Mouse (Mus musculus): ENCODE results near the gene Dok1.

Dok1 gene

GRCm38 (mm10) chr6:83049367-83049766, 16.1 kb upstream of the Dok1 start:
- DNase-seq (ENCODE audit: low spot score in 2 of 2): no peak

- no peak for DNase-seq (ENCODE audit: low spot score in 2 of 2)
These were observed 11.5 kb upstream of the Dok1 start for GRCm38 (mm10) chr6:83044742-83045141.

GRCm38 (mm10) chr6:83043993-83044392, 10.7 kb upstream of the Dok1 start:
- no peak for DNase-seq (ENCODE audit: low spot score in 2 of 2)

GRCm38 (mm10) chr6:83043561-83043960, 10.3 kb upstream of the Dok1 start:
- no peak for DNase-seq (ENCODE audit: low spot score in 2 of 2)

DNA sequence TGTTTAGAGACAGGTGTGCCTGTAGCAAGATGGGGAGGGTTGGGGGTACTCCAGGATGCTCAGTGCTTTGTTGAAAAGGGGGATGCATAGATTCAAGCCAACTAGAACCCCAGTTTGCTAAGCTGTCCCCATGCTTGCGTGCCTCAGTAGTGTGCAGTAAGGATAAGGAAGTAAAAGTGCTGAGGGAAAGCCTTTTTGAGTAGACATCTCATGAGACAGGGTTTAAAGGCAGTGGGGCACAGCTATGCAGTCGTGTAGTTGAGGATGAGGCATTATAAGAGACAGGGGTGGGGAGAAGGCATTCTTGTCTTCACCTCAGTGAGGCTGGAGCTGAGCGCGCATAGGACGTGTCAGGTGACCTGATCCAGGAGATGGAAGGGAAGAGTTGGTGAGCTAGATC, 7.3 kb upstream of the Dok1 start:
- no peak for DNase-seq (ENCODE audit: low spot score in 2 of 2)

DNA sequence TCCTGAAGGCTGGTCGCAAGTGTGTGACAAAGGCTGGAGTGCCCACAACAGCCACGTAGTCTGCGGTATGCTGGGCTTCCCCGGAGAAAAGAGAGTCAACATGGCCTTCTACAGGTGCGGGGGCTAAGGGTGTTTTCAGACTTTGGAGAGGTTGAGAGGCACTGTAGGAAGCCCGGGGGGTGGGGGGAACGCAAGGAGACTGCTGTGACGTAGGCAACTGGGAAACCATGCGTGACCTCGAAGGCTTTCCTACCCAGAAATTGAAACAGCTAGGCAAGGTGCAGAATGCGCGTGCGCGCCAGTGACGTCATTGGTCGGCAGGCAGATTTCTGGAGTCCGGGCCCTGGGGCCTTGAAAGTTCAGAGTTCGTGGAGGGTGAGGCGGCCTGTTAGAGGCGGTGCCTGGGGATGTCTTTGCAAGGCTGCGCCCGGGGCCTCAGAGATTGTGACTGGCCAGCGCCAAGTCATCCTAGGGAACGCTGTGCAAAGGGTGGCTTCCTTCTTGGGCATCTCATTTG, 5.3 kb upstream of the Dok1 start:
- DNase-seq (ENCODE audit: low spot score in 2 of 2): peak; percentile 80 to 87

DNA sequence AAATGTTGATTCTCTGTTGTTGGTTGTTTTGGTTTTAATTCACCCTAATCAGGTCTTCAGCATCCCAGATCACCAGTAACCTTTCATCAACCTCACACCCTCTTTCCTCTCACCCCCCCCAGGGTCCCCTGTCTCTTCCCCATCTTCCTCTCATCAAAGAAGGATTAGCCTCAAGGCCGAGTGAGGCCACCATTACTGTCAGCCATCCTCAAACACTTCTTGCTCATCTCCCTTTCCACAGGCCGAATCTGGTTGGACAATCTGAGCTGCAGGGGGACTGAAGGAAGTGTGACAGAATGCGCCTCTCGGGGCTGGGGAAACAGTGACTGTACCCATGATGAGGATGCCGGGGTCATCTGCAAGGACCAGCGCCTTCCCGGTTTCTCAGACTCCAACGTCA, 3.9 kb upstream of the Dok1 start:
- no peak for DNase-seq (ENCODE audit: low spot score in 2 of 2)

GRCm38 (mm10) chr6:83034463-83035055, 1.3 kb upstream of the Dok1 start:
- peak in 1 of 2 experiments; percentile 50 for DNase-seq (ENCODE audit: low spot score in 2 of 2)

DNA sequence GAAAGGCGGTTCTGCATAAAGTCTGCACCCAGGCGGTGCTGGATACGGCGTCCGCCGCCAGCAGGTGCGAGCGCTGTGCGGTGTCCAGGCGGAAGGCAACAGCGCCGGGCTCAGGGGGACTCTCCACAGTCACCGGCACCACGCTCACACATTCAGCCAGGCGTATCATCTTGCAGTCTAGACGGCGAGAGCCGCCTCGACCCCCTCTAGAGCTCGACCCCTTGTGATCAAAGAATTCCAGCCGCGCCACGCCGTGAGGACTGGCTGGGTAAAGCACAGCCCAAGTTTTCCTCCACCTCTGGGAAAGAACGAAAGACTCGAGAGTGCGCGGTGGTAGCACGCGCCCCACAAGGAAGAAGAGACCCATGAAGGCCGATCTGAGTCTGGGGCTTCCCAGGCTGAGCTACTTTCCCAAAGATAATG, 491 bp downstream of the Dok1 start:
- DNase-seq (ENCODE audit: low spot score in 2 of 2): peak; percentile 37 to 61

DNA sequence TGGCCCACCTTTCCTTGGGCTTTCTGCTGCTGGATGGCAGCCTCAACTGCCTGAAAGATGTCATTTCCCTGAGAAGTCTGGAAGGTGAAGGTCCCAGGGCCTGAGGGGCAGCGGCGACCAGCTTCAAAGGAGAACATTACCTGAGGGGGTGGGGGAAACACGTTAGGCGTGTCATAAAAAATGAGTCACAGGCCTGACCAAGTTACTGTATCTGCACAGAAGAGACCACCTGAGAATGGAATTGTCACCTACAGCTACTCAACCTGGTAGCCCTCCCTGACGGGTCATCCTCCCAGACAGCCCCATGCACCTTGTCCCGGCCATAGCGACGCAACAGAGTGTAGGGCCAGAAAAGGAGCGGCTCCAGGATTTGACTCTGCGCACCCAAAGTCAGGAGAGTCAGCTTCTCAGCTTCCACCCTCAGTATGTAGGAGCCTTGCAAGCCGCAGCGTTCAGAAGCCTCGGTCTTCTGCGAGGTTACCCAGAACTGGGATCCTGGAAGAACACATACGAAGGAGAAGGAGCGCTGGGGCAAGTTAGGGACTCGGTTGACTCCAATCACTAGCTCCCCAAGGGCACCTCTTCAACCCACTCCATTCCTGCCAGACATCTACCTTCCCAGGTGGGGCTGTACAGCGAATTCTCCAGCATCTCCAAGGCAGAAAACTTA, 1.2 kb downstream of the Dok1 start:
- peak in 1 of 2 experiments; percentile 57 for DNase-seq (ENCODE audit: low spot score in 2 of 2)

DNA sequence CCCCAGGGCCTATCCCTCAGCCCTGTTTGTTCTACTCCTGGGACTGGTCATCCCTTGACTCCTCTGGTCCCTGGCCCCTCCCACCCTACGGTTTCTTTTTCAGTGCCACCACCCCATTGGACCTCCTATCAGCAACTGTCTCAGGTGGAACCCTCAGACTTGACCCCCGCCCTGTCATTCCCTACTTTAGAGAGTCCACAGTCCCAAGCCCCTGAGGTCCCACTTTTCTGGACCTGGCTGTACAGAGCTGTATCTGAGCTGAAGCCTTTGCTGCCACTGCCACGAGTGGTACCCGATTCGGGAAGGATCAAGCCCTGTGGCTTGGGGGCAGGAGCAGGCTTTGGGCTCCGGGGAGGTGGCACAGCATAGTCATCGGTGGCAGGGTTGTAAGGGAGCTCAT, 2.2 kb downstream of the Dok1 start:
- DNase-seq (ENCODE audit: low spot score in 2 of 2): no peak

DNA sequence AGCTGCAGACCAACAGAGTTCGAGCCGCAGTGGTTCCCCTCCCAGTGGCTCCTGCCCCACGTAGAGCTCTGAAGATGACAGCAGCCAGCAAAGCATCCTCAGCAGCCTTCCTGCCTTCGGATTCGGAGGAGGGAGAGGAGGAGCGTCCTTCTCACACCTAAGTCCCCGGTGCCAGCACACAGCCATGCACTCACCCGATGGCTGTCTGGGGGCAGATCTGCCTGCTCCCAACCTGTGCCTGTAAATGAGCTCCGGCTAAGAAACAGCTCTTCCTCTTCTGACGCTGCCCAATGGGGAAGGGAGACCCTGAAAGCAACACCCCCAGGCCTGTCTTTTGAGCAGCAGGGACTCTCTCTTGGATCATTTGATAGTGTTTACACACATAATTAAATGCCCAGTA, 3.5 kb downstream of the Dok1 start:
- peak in 1 of 2 experiments; percentile 55 for DNase-seq (ENCODE audit: low spot score in 2 of 2)

DNA sequence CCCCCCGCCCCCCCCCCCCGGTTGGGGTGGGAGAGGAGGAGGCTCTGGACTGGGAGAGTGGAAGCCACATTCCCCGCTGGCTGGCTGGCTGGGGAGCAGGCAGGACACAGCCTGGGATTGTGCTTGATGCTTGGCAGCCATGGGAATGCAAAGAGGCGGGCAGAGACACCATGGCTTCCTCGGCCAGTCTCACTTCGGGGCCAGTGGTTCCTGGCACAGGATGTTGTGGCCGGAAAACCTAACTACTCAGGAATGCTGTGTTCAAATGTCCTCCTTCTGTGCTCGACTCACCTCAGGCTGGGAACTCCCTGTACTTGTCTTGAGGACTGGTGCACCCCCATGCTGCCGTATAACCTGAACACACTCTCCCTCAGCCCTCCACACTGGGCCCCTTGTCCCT, 5.6 kb downstream of the Dok1 start:
- peak in 1 of 2 experiments; percentile 44 for DNase-seq (ENCODE audit: low spot score in 2 of 2)

GRCm38 (mm10) chr6:83027293-83027692, 6.0 kb downstream of the Dok1 start:
- DNase-seq (ENCODE audit: low spot score in 2 of 2): peak in 1 of 2 experiments; percentile 34

DNA sequence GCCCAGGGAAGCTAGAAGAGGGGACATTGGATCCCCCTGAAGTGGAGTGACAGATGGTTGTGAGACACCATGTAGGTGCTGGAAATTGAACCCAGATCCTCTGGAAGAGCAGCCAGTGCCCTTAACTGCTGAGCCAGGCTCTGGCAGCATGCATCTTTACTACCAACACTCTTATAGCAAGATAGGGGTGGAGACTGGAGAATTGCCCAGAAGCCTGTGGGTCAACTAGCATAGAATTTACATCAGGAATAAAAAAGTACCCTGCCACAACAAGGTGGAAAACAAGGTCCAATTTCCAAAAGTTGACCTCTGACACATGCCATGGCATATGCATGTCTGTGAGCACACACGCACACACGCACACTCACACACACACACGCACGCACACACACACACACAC, 8.1 kb downstream of the Dok1 start:
- no peak for DNase-seq (ENCODE audit: low spot score in 2 of 2)

DNA sequence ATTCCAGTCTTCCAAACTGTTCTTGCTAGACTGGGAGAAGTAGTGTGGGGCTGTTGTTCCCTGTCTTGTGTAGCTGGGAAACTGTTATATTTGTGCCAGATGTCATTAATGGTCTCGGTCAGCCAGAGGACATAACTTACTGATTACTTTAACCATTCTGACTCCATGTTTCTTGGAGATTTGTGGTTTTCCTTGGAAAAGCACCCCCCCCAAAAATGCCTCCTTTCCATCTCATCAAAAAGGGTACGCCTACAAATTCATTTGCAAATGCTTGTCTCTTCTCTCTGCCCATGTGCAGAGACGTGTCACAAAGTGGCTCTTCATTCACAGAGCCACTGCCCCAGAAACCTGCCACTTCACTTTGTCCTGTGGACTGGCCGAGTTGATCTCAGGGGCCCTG, 8.8 kb downstream of the Dok1 start:
- no peak for DNase-seq (ENCODE audit: low spot score in 2 of 2)

DNA sequence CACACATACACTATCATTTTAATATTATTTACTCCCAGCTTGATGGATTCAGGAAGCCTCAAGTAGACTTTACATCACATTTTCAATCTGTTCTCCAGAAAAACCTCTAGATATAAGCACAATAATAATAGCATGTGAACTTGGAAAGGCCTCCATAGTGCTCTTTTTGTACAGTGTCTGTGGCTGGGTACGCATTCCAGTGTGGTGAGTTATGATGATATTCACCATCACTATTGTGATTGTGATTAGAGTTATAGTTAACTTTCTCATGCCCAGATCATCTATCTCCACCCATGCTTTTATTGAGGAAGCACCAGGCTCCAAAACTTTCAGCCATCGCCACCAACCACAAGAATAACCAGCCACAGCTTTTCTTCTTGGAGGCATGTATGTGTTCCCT, 9.5 kb downstream of the Dok1 start:
- no peak for DNase-seq (ENCODE audit: low spot score in 2 of 2)

- DNase-seq (ENCODE audit: low spot score in 2 of 2): no peak
These were observed 10.3 kb downstream of the Dok1 start for GRCm38 (mm10) chr6:83023008-83023407.

- DNase-seq (ENCODE audit: low spot score in 2 of 2): no peak
These were observed 12.3 kb downstream of the Dok1 start for GRCm38 (mm10) chr6:83020836-83021593.

- no peak for DNase-seq (ENCODE audit: low spot score in 2 of 2)
These were observed 13.2 kb downstream of the Dok1 start for GRCm38 (mm10) chr6:83020121-83020520.

DNA sequence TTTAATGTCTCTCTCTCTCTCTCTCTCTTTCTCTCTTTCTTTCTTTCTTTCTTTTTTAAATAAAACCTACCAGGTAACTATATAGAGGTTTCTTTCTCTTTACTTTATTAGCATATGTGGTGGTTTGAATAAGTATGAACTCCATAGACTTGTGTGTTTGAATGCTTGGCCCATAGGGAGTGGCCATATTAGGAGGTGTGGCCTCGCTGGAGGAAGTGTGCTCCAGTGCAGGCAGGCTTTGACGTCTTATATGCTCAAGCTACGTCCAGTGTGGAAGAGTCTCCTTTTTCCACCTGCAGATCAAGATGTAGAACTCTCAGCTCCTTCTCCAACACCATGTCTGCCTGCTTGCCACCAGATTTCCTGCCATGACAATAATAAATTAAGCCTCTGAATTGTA, 14.2 kb downstream of the Dok1 start:
- no peak for DNase-seq (ENCODE audit: low spot score in 2 of 2)

- DNase-seq (ENCODE audit: low spot score in 2 of 2): peak in 1 of 2 experiments; percentile 49
These were observed 16.1 kb downstream of the Dok1 start for GRCm38 (mm10) chr6:83017190-83017589.

GRCm38 (mm10) chr6:83015749-83016148, 17.5 kb downstream of the Dok1 start:
- DNase-seq (ENCODE audit: low spot score in 2 of 2): no peak

Data from urinary bladder, postnatal 4 days (tissue).